Mouse (Mus musculus) midbrain, embryonic 15.5 days (tissue): ENCODE measurements at regions not wholly inside any gene's neighbourhood (a gene's known extent, or its start where the extent isn't known, plus 50 kb on each side); places are given as distances from the start of the nearest gene placed in this dataset.

ENCODE experiments used
- ATAC-seq: fragments of 200-750 bp; cut with Nextera tagmentation; replicated peaks from 2 replicates; pipeline ENCODE4 v1.8.0; 2017; ENCODE audit warnings: moderate TSS enrichment
- H3K27ac ChIP-seq: fragments of 300-500 bp; sonication (generic); 2 replicates; pipeline ENCODE4 v1.5.1; 2015; ENCODE audit warnings: mild to moderate bottlenecking, inconsistent platforms
- H3K27me3 ChIP-seq: fragments of 300-500 bp; sonication (generic); replicated peaks from 2 replicates; pipeline ENCODE4 v1.6.1; 2015; ENCODE audit warnings: inconsistent platforms
- H3K36me3 ChIP-seq: fragments of 300-500 bp; sonication (generic); replicated peaks from 2 replicates; pipeline ENCODE4 v1.6.1; 2015; ENCODE audit warnings: inconsistent platforms
- H3K4me1 ChIP-seq: fragments of 300-500 bp; sonication (generic); 2 replicates; pipeline ENCODE4 v1.6.1; 2015; ENCODE audit warnings: inconsistent platforms
- H3K4me2 ChIP-seq: fragments of 300-500 bp; sonication (generic); 2 replicates; pipeline ENCODE4 v1.6.1; 2015; ENCODE audit warnings: inconsistent platforms, mild to moderate bottlenecking, moderate library complexity
- H3K4me3 ChIP-seq: fragments of 300-500 bp; sonication (generic); 2 replicates; pipeline ENCODE4 v1.5.1; 2015; ENCODE audit warnings: mild to moderate bottlenecking, inconsistent platforms
- H3K9ac ChIP-seq: fragments of 300-500 bp; sonication (generic); 2 replicates; pipeline ENCODE4 v1.6.1; 2015; ENCODE audit warnings: mild to moderate bottlenecking, inconsistent platforms
- H3K9me3 ChIP-seq: fragments of 300-500 bp; sonication (generic); 2 replicates; pipeline ENCODE4 v1.6.1; 2016; ENCODE audit warnings: inconsistent platforms
- WGBS: fragments of 180-500 bp; shearing (Covaris S2); methylation state at CpG from one replicate; pipeline ENCODE4 v1.1.7; 2015; ENCODE audit warnings: mixed read lengths; 5-methylcytosine and 5-hydroxymethylcytosine counted together

DNA sequence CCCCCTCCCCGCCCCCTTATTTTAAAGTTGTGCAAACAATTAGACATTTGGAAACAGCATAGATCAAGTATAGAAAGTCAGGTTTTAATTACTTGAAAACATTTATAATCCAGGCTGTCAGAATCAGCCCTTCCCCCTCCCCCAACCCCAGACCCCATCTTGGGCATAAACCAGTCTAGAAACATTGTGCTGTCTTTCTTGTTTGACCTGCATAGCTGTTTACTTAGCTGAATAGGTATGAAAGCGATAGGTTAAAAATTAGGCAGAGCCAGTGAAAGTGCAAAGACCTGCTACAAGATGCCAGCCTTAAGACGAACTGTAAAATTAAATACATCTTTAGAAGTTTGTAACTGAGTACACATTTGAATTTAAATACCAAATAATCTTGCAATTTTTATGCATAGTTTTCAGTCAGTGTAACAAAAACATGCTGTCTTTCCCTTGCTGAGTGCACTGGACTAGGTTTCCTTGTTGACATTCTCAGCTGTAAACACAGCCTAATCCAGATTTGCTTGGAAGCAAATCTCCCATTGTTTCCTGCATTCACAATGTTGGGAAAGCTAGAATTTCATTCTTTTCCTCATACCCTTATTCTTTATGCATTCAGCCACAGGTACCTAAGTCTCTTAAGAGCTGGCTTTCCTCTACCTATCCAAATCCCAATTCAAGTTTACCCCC lies 234.2 kb upstream of the Tbx18 start:
- Histone ChIP-seq H3K27ac (no peak overlapping the region), H3K27me3 (no peaks in the 10 kb centered on the region), H3K9ac (no peak overlapping the region), H3K9me3 (no peaks in the 10 kb centered on the region), H3K36me3 (no peaks in the 10 kb centered on the region), H3K4me3 (no peak overlapping the region), H3K4me2 (no peak overlapping the region), H3K4me1 (no peaks in the 10 kb centered on the region)
- WGBS: 82% methylated on average over 3 of the region's 3 CpGs
- ATAC-seq: no peak

DNA sequence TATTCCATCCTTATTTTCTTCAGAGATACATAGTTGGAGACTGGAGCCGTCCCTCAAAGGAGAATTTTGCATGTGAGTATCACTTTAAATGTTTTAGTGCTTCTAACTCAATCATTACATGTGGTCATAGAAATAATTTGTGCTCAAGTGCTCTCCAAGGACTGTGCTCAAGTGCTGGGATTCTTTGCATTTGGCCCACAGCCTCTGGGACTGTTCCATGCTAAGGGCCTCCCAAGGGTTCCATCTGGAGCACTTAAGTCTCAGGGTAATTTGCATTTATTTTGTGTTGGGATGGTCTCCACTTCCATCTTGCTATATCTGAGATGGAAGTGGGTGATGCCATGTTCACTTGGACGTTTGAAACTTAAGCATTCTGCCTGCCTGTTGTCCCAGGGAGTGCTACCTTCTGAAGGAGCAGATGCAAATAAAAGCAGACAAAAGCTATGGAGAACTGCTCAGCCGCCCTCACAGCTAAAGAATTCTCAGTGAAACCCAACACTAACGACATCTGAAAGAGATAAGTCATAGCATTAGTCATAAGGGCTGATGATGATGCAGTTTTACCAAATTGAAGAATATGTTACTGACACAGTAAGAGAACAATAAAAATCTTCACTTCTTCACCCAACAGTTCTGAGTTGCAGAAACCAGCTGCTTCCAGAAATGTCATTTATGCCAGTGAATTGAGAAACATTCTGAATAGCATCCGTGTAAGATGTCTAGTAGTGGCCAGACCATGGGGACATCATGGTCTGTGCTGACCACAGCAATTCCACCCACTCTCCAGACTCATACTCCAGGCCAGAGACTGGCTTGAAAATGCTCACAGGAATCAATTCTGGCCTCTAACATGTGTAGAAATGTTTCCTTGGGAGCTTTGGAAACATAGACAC lies 237.4 kb upstream of the Tbx18 start:
- Histone ChIP-seq H3K4me3 (no peak overlapping the region), H3K36me3 (no peaks in the 10 kb centered on the region), H3K4me1 (no peaks in the 10 kb centered on the region), H3K27ac (no peak overlapping the region), H3K27me3 (no peaks in the 10 kb centered on the region), H3K9ac (no peak overlapping the region), H3K4me2 (no peak overlapping the region), H3K9me3 (no peaks in the 10 kb centered on the region)
- ATAC-seq: no peak
- 63% methylated on average over 5 of the region's 5 CpGs for WGBS

DNA sequence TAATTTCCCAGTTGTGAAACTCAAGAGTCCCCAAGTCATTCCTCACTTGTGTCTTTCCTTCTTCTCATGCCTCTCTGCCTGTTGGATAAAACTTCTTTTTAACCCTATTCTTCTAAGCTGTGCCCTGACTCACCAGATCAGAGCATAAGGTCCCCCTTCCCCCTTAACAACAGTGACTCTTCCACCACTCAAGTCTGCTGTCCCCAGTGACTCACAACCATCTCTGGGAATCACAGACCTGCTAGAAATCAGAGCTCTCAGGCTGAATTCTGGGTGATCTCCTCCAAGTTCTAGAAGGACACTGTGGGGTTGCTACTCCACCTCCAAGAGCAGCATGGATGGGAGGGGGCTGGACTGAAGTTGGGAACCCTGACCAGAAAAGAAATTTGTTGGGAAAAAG lies 239.5 kb upstream of the Tbx18 start:
- Histone ChIP-seq H3K27ac (no peak overlapping the region), H3K36me3 (no peaks in the 10 kb centered on the region), H3K9me3 (no peaks in the 10 kb centered on the region), H3K27me3 (no peaks in the 10 kb centered on the region), H3K4me1 (no peaks in the 10 kb centered on the region), H3K4me2 (no peak overlapping the region), H3K9ac (no peak overlapping the region), H3K4me3 (no peak overlapping the region)
- ATAC-seq: no peak

DNA sequence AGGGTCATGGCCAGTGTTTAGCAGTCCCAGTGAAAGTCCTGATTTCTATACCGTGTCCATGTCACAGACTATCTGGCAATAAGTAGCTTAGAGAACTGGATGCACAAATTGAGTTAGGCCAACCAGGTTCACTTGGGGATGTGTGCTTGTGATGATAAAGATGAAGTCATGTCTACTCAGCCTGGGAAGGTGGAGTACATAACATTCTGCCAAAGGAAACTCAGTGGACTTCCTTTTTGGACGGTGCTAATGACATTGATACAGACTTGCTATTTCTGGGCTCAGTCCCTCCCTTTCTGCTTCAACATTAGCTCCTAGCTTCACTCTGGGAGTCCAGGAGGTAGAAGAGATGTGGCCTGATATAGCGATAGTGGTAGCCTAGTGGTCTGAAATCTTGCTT lies 240.7 kb upstream of the Tbx18 start:
- Histone ChIP-seq H3K36me3 (no peaks in the 10 kb centered on the region), H3K4me3 (no peak overlapping the region), H3K4me2 (no peak overlapping the region), H3K27me3 (no peaks in the 10 kb centered on the region), H3K9me3 (no peaks in the 10 kb centered on the region), H3K27ac (no peak overlapping the region), H3K9ac (no peak overlapping the region), H3K4me1 (no peaks in the 10 kb centered on the region)
- ATAC-seq: no peak
- WGBS: 90% methylated on average over 3 of the region's 3 CpGs

DNA sequence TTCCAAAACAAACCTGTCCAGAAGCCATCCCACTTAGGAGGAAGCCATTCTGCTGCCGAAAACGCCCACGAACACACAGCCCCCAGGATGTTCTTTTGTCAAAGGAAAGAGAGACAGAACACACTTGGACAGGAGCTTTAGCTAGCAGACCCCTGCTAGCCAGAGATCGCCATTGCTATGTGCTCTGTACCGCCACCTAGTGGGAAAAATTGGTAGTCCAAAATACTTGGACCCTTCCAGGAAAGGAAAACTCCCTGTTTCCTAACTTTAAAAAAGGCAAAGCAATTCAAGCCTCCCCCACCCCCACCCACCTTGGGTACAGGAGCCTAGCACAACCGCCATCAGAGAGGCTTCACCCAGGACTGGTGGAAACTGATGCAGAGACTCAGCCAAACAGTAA lies 242.5 kb upstream of the Tbx18 start:
- Histone ChIP-seq H3K4me3 (no peak overlapping the region), H3K27ac (no peak overlapping the region), H3K36me3 (no peaks in the 10 kb centered on the region), H3K4me2 (no peak overlapping the region), H3K27me3 (no peaks in the 10 kb centered on the region), H3K9ac (no peak overlapping the region), H3K9me3 (no peaks in the 10 kb centered on the region), H3K4me1 (no peaks in the 10 kb centered on the region)
- 41% methylated on average over 6 of the region's 6 CpGs for WGBS
- ATAC-seq: no peak

DNA sequence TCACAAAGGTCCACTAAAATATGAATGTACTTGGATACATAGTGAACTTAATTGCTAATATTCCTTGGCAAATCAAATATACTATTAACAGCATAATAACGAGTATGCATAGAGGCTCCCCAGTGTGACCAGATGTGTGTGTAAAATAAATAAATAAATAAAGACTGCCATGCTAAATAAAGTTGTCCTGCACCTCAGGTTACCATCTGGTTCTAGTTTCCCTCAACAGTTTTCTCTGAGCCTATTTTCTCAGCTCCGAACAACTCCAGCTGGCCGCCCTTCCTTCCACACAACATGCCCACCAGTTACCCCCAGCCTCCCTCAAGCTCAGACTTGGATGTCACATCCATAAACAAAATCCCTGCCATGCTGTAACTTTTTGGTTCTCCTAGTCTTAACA lies 253.8 kb upstream of the Tbx18 start:
- Histone ChIP-seq H3K4me3 (no peak overlapping the region), H3K4me2 (no peak overlapping the region), H3K36me3 (no peaks in the 10 kb centered on the region), H3K27me3 (no peaks in the 10 kb centered on the region), H3K9me3 (no peaks in the 10 kb centered on the region), H3K9ac (no peak overlapping the region), H3K4me1 (no peaks in the 10 kb centered on the region), H3K27ac (no peak overlapping the region)
- WGBS: 79% methylated on average over 3 of the region's 3 CpGs
- no peak for ATAC-seq

DNA sequence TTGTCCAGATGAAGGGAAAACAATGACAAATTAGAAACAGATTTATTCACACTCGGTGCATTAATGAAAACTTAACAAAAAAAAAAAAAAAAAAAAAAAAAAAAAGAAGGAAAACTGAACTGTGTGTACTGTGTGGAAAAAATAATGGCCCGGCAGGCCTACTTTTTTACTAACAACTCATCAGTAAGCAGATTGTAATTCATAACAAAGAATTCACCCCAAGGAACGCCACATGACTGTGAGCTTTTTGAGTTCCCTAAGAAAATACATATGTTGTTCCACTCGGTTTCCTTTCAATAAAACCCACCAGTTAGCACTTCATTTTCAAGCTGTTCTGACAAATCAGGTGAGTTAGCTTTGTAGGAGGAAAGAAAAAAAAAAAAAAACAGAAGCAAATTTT lies 254.4 kb upstream of the Tbx18 start:
- ATAC-seq: no peak
- Histone ChIP-seq H3K9ac (no peak overlapping the region), H3K4me1 (no peaks in the 10 kb centered on the region), H3K4me3 (no peak overlapping the region), H3K27me3 (no peaks in the 10 kb centered on the region), H3K36me3 (no peaks in the 10 kb centered on the region), H3K9me3 (no peaks in the 10 kb centered on the region), H3K4me2 (no peak overlapping the region), H3K27ac (no peak overlapping the region)
- WGBS: 62% methylated on average over 4 of the region's 4 CpGs

DNA sequence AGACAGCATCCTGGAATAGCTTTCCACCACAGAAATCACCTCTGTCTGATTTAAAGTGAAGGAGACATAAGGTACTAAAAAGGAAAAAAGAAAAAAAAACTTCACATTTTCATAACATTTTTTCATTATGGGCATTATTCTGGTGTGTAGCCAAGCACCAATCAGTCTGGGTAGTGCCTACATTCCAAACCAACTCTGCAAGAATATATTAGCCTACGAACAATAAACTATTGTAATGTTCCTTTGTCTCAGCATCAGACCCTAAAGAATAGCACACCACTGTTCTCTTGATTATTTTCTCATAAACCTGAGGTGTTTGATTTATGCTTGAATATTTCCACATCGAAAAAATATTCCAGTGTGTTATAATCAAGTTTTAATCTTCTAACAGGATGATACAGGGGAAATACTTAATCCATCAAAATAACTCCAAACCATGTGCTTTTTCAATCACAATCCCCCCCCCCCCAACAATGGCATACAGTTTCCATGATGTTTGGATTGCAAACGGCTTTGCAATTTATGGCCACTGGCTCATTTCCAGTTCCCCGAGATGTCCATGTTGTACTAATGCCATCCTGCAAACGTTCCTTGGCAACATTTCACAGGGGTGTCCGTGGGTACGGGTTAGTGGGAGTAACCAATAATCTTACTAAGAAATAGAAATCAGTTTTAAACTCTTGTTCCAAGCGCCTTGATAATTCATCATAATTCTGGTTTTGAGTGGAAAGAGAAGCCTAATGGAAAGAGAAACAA lies 275.1 kb upstream of the Tbx18 start:
- Histone ChIP-seq H3K9me3 (no peaks in the 10 kb centered on the region), H3K4me3 (no peak overlapping the region), H3K36me3 (no peaks in the 10 kb centered on the region), H3K4me2 (no peak overlapping the region), H3K27me3 (no peaks in the 10 kb centered on the region), H3K27ac (no peak overlapping the region), H3K4me1 (no peaks in the 10 kb centered on the region), H3K9ac (no peak overlapping the region)
- ATAC-seq: no peak
- WGBS: 80% methylated on average over 8 of the region's 8 CpGs

DNA sequence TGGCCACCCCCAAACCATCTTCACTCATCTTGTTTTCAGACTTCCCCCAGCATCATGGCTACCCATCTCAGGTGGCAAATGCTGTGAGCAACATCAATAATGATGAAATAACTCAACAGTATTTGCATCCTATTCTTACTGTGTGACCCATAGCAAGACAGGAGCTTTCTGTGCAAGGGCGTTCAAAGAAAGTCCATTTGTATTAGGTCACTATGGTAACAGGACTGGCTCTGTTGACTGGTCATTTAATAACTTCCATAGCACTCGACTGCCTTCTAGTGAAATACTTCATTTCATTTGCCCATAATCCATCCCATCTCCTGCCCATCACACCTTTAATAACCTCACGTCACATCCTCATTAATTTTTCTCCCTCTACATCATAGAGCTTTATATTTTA lies 292.7 kb upstream of the Tbx18 start:
- WGBS: 73% methylated on average over 3 of the region's 3 CpGs
- no peak for ATAC-seq

DNA sequence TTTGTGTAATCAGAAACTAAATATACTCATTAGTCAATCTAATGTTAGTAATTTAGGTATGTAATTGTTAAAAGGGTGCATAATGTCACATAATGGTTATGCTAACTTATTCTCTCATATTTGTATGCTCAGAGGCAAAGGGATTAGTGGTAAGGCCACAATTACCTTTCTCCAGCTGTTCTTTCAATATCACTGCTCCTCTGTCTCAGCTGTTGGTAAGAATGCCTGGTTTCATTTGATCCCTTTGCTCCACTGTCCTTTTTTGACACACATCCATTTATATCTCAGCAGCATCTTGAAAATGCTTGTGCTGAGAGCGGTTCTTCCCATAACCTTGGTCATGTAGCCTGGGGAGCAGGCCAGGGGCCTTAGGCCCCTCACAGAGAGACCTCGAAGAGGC lies 294.9 kb upstream of the Tbx18 start:
- H3K4me3 ChIP-seq: no peak overlapping the region
- H3K36me3 ChIP-seq: no peaks in the 10 kb centered on the region
- H3K9ac ChIP-seq: no peak overlapping the region
- WGBS: 65% methylated on average over 2 of the region's 2 CpGs
- H3K4me2 ChIP-seq: no peak overlapping the region
- H3K27me3 ChIP-seq: no peaks in the 10 kb centered on the region
- ATAC-seq: no peak
- no peaks in the 10 kb centered on the region for H3K4me1 ChIP-seq
- no peaks in the 10 kb centered on the region for H3K9me3 ChIP-seq
- no peak overlapping the region for H3K27ac ChIP-seq

More for the DNA sequence above, 292.7 kb upstream of the Tbx18 start:
- H3K27me3 ChIP-seq: no peaks in the 10 kb centered on the region
- H3K9ac ChIP-seq: no peak overlapping the region
- no peaks in the 10 kb centered on the region for H3K36me3 ChIP-seq
- H3K9me3 ChIP-seq: no peaks in the 10 kb centered on the region
- H3K4me1 ChIP-seq: no peaks in the 10 kb centered on the region
- no peak overlapping the region for H3K4me2 ChIP-seq
- H3K27ac ChIP-seq: no peak overlapping the region
- H3K4me3 ChIP-seq: no peak overlapping the region

DNA sequence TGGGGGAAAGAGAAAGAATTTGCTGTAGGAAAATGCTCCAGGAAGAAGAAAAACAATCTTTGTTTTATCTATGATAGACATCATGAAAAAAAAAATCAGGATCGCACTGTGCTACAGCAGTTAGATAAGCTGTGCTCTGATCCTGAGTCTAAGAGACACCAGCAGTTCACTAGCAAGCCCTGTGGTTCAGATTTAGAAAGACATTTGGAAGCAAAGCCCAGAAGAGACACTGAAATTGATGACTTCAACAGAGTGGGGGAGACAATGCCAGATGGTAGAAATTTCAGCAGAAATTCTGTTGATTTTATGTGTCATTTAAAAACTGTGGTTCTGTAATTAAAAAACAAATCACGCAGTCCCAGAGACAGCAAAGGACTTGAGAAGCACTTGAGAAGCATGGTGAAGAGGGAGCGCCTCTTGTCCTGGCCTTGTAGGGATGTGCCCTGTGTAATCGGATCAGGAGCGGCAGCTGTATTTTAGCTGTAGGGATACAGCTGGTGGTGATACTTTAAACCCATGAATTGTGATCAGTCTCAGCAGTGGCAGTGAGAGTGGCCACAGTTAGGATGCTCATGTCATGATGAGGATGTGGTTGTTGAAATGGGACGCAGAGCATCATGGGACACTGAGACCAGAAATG lies 296.4 kb upstream of the Nt5e start:
- no peak overlapping the region for H3K27ac ChIP-seq
- H3K27me3 ChIP-seq: no peaks in the 10 kb centered on the region
- ATAC-seq: 0 out of 2 replicates have a peak, but pooled peaks have one; percentile 37
- H3K9me3 ChIP-seq: no peaks in the 10 kb centered on the region
- H3K36me3 ChIP-seq: no peaks in the 10 kb centered on the region
- WGBS: 80% methylated on average over 6 of the region's 6 CpGs
- no peak overlapping the region for H3K4me2 ChIP-seq
- no peak overlapping the region for H3K9ac ChIP-seq
- H3K4me1 ChIP-seq: no peaks in the 10 kb centered on the region
- no peak overlapping the region for H3K4me3 ChIP-seq

DNA sequence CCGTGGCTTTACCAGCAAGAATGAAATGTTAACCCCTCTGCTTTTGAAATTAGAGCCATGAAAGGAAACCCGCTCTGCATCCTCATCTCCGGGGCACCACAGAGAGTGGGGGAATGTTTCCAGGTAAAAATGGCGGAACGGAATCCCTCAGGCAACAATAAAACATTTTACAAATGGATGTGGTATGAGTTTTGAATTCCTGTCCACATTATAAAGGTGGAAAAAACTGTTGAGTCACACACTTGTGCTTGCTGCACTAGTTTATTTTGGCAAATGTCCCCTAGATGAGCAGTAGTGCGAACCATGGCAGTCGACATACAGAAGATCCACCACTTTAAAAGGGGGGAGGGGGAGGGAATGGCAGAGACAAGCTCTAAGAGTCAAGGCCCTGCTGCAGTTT lies 289.4 kb upstream of the Nt5e start:
- WGBS: 87% methylated on average over 7 of the region's 7 CpGs

More for the DNA sequence above, 289.4 kb upstream of the Nt5e start:
- no peak overlapping the region for H3K27ac ChIP-seq
- no peak for ATAC-seq
- no peak overlapping the region for H3K4me3 ChIP-seq
- no peaks in the 10 kb centered on the region for H3K4me1 ChIP-seq
- H3K9ac ChIP-seq: no peak overlapping the region
- no peaks in the 10 kb centered on the region for H3K27me3 ChIP-seq
- H3K36me3 ChIP-seq: no peaks in the 10 kb centered on the region
- no peaks in the 10 kb centered on the region for H3K9me3 ChIP-seq
- no peak overlapping the region for H3K4me2 ChIP-seq
